Mouse (Mus musculus): ENCODE results near the gene 9230112D13Rik.

Gene 9230112D13Rik

DNA sequence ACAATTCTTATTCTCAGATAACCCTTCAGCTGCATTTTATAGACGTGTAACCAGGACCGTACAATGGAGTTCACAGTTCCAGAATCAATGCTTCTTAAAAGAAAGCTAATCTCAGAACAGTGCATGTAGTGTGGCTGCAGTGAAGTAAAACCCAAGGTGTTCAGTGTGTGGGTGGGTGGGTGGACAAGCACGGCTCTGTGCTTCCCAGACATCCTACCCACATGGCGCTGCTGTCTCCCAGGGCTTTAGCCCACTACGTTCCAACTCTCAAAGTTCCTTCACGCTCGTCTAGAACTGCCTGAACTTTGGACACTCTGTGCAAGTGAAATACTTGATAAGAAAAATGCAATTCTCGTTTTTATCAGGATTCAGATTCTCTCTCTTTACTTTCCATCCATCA is at the start of gene 9230112D13Rik:
Gene 9230112D13Rik (minus strand): TSS at position 101 of the 400 bp plus-strand sequence.
- no peak for DNase-seq (ENCODE audit: low spot score in 2 of 2)

DNA sequence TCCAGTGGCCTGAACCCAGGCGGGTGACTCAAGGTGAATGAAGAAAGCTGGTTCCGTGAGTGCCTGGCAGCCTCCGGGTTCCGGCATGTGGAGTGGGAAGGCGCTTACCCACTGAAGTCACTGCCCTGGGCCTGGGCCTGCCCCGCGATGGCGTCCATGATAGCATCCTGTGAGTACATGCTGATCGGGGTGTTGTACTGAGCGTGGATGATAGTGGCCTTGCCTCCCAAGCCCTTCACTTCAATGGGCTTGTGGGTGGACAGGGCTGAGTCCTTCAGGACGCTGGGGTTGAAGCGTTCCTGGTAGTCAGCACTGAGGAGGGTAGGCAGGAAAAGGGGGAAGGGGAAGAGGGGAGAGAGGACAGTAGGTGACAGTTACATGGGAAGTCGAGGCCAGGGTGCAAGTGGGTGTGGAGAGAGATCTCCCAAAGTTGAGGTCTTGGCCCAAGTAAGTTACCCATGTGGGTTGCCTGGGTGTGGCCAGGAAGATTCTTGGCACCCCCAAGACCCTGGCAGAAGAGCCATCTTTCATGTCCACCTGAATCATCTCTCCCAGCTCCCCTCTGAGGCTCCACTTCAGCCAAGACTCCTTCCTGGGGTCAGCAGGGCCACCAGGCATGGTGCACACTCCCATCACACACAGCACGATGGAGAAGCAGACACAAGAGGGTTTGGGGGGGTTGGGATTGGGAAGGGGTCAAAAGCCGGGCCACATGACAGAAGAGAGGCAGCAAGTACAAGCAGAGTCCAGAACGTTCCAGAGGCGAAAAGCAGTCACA is 49.2 kb upstream of the 9230112D13Rik start:
- DNase-seq (ENCODE audit: low spot score in 2 of 2), result no peak

DNA sequence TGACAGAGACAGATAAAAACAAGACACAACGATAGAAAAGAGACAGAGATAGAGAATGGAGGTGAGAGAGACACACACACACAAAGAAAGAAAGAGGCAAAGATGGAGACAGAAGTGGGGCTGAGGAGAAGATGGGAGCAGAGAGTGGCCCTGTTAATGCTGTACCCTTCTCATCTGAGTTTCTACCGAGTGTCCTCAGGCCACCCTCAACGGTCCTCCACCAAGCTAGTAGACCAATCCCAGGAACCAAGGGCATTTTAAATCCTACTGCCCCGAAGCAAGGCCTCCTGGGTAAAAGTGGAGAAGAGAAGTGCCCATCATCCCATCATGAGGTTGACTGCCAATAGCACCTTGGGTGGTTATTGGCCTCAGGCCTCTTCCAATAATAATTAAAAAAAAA is 48.3 kb upstream of the 9230112D13Rik start:
- DNase-seq (ENCODE audit: low spot score in 2 of 2), result no peak

DNA sequence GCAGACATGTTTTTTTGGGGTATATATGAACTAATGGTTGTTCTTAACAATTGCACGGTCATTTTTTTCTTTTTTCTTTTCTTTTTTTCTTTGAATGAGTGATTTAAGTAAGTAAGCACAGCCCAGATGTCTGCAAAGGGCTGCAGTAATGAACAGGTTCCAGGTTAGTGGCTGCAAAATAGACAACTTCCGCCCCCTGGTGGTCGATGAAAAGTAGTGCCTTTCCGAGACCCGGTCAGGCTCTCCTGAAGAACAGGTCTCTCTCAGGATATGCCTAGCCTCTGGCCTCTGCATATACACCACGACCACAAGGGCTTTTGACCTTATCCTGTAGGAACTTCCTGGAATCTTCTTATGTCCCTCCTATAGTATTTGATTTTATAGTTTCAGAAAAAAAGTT is 47.7 kb upstream of the 9230112D13Rik start:
- DNase-seq (ENCODE audit: low spot score in 2 of 2), result peak; percentile 44 to 80

DNA sequence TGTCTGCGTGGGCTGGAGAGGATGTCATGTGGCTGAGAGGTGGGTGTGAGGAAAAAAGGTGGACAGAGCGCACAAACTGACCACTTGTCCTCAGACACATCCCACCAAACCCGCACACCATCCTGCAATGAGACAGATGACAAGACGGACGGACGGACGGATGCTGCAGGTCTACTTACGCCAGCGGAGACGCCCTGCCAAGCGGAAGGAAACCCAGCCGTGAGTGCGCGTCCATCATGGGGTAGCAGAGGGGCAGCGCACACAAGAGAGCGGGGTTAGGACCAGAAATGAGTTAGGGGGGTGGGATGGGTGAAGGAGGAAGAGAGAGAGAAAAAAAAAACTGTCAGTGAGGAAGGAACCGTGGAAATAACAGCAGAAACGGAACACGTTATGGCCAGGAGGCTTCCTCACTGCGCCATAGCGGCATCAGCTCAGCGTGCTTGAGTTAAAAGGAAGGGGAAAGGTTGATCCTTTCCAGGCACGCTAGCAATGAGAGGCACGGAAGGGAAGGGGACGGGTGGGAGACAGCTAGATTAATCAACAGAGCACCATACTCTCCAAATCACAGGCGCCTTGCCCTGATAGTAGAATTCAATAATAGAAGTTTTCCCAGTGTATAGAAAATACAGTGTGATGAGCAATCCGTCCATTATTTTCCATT is 47.1 kb upstream of the 9230112D13Rik start:
- no peak for DNase-seq (ENCODE audit: low spot score in 2 of 2)

DNA sequence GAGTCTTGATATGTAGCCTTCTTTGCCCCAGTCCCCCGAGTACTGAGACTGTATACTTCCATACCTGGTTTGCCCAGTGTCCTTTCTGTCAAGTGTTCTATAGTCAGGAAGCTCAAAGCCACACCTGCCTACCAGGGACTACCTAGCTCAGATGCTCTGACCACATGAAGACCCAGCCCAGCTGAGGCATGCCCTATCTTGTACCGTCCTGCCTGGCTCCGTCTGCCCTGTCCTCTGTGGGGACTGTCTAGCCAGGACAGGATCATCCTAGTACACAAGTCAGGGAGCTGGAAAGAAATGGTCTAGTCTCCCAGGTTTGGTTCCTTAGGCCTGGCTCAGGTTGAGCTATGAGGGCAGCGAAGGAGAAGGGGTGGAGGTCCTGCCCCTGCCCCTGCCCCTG is 46.0 kb upstream of the 9230112D13Rik start:
- no peak for DNase-seq (ENCODE audit: low spot score in 2 of 2)

DNA sequence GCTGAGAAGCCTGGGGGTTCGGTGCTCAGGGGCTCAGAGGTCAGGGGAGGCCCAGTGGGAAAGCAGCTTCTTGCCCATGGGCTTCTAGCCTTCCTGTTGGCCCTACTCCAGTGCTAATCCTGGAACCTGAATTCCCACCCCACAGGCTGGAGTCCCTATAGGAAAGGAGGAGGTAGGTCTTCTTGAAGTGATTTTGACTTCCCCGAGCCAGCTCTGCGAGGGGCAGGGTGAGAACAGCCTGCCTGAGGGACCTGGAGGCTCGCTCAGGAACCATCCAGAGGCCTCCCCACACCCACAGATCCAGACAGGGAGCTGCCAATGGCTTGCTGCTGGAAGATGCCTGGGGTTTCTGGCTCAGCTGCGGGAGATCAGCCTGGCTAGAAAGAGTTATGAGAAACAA is 45.1 kb upstream of the 9230112D13Rik start:
- DNase-seq (ENCODE audit: low spot score in 2 of 2), result no peak

DNA sequence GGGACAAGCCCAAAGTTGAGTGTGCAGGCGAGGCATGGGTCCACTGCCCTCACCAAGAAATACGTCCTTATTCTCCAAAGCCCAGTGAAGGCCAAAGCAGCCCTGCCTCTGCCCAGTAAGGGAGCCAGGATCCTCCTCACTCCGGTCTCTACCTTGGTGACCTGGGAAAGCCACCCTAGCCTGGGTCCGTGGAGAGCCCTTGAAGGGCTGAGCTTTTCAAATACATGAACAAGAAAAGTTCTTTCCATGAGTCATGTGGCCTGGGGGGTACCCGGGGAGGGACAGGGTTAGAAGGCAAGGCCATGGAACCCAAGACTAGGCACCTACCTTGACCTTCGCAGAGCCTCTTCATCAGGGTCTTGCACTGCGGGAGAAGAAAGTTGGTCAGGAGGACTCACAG is 43.9 kb upstream of the 9230112D13Rik start:
- no peak for DNase-seq (ENCODE audit: low spot score in 2 of 2)

DNA sequence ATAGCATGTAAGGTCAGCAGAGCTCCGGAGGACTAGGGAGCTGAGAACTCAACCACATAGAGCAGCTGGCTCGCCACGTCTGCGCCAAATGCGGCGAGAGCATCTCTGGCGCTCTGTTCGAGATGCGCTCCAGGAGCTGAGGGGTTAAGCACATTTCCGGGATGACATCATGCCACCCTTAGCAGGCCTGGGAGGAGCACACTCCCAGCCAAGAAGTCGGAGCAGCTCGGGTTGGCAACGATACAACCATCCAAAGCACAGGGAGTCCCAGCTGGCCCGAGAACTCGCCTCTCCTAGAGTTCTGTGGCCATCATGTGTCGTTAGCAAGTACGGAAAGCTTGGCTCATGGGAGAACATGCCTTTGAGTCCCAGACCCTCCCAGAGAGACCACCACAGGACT is 43.1 kb upstream of the 9230112D13Rik start:
- no peak for DNase-seq (ENCODE audit: low spot score in 2 of 2)

DNA sequence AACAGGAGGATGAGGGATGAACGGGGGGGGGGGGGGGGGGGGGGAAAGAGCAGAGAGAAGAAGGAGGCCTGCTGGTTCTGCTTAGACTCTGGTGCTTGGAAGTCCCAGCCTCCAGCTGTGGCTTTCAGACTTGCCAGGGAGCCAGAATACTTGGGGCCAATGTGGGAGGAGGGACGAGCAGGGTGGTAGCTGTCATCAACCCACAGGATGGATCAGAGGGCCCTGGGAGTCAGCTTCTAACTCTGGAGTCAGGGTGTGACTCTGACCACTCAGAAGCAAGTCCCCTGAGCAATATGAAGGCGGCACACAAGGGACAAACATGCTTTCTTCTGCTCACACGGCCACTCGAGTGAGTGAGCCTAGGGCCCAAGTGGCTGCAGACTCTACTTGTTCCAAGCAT is 42.0 kb upstream of the 9230112D13Rik start:
- no peak for DNase-seq (ENCODE audit: low spot score in 2 of 2)

DNA sequence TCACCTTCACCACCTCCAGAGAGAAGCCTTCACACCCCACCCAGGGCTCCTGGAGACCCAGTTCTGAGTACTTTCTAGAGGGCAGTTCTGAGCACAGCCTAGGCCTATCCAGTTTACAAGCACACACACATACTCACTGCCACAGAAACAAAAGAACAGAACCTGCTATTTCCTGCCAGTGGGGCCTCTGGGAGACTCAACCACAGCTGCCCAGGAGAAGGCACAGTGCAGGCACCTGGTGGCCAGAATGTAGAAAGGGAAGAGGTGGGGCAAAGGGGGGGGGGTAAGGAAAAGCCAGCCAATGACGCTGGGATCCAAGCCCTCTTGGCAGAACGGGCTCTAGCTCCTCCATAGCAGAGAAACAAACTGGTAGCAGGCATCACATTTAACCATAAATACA is 39.8 kb upstream of the 9230112D13Rik start:
- DNase-seq (ENCODE audit: low spot score in 2 of 2), result no peak

DNA sequence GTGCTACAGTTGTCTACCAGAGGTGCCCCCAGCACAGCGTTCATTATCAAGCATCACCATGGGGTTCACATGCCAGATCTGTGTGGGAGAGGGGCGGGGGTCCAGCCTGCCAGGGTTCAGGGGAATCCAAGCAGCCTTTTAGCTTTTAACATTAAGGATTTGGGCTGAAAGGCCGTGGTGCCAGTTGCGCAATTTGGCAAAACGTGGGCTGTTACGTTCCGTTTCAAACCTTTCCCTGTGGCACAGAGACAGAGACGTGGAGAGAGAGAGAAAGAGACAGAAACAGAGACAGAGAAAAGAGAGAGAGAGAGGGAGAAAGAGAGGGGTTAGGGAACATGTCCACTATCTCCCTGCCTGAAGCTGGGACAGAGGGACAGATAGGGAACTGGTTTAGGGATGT is 39.0 kb upstream of the 9230112D13Rik start:
- no peak for DNase-seq (ENCODE audit: low spot score in 2 of 2)

DNA sequence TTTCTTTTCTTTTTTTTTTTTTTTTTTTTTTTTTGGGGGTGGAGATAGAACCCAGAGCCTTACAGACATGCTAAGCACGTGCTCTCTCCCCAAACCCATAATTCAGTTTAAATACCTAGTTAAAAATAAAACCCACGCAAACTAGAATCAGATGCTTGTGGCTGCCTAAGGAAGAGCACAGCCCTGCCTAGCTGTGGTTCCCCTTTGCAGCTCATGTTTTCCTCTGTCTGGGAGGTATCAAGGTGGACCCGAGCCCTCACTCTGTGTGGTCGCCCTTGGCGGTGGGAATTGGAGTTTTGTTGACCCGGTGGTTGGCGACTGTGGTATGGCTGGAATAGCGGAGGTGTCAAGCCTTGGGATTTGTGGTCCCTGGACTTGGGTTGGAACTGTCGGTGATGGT is 36.3 kb upstream of the 9230112D13Rik start:
- no peak for DNase-seq (ENCODE audit: low spot score in 2 of 2)

DNA sequence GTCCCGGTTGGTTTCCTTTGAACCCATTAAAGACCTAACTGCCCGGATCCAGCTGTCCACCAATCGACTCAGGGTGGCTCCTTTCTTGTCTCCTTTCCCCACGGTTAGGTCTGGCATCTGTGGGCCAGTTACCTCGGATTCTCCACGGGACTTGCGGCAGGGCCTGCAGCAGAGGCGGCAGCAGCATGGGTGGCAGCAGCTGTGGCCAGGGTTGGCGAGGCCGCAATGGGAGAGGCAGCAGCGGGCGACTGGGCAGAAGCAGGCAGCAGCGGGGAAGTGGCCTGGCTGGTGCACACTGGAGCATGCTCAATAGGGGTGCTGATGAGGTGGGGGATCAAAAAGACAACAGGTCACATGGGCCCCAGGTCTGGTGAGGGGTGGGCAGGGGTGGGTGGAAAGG is 32.6 kb upstream of the 9230112D13Rik start:
- DNase-seq (ENCODE audit: low spot score in 2 of 2), result no peak

DNA sequence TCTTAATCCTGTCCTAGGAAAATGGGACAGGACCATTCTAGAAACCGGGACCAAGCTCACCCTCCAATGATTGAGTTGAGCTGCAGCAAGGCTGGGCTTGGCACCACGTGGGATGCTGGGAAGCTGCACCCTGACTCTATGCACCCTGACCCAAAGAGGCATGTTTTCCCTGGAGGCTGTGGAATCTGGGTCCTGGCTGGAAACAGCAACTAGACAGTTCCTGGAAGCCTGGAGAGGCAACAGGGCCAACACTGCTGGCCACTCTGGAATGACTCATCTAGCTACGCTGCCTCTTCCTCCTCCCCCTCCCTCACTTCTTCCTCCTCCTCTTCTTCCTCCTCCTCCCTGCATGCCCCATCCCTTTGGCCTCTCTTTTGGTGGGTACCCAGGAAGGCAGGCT is 31.4 kb upstream of the 9230112D13Rik start:
- no peak for DNase-seq (ENCODE audit: low spot score in 2 of 2)

DNA sequence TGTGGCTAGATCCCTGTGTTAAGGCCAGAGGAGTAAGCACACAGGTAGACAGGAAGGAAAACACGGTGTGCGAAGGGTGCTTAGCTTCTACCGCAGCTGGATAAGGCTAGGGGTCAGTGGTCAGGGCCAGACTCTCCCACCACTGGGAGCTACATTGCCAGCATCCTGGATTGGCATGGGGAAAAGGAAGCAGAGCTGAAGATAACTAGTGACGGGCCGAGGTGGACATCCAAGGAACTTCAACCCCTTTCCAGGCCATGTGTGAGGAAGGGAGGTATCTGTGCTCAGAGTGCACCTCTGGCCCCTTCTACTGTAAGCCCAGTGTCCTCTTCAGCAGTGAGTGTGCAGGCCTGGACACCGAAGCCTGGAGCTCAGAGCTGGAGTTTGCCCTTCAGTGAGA is 30.9 kb upstream of the 9230112D13Rik start:
- no peak for DNase-seq (ENCODE audit: low spot score in 2 of 2)

DNA sequence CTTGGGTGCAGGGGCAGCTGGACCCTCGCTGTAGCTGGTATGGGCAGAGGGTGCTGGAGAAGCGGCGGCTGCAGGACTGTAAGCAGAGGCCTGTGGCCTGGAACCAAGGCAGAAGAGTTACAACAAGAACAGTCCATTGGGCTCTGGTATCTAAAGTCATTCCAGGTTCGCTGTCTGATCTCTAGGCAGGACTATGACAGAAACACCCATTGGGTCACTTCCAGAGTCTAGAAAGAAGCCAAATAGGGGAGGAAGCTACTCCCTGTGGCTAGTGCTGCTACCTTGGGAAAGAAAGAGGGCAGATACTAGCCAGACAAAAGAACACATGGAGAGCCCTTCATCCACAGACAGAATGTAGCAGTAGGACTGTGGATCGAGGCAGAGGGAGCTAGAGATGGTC is 29.6 kb upstream of the 9230112D13Rik start:
- no peak for DNase-seq (ENCODE audit: low spot score in 2 of 2)

DNA sequence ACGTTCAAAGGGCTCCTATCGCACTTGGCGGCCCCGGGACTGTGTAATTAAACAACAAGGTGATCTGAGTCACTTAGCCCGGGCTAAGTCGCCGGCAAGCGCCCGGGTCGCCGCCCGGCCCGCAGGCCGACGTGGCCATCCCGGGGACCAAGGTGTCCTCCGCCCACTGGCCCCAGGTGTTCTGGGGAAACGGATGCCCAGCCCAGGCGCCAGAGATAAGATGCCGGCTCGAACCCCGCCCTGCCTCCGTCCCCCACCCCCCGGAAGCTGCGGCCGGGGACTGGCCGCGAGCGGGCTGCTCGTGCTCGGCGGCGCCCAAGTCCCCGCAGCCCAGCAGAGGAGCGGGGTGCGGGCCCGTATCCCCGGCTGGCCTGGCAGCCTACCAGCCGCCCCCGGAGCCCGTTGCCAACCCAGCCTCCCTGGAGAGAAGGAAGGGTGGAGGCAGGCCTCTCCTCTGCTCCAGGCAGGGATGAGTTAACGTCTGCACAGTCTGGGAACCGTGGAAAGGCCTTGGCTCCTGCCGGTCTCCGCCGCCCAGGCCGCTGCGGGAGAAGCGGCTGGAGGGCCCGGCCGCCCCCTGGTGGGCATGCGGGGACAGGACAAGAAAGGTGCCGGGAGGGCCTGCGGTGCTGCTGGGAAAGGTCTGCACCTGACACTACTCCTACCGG is 26.5 kb upstream of the 9230112D13Rik start:
- peak; percentile 69 to 79 for DNase-seq (ENCODE audit: low spot score in 2 of 2)

DNA sequence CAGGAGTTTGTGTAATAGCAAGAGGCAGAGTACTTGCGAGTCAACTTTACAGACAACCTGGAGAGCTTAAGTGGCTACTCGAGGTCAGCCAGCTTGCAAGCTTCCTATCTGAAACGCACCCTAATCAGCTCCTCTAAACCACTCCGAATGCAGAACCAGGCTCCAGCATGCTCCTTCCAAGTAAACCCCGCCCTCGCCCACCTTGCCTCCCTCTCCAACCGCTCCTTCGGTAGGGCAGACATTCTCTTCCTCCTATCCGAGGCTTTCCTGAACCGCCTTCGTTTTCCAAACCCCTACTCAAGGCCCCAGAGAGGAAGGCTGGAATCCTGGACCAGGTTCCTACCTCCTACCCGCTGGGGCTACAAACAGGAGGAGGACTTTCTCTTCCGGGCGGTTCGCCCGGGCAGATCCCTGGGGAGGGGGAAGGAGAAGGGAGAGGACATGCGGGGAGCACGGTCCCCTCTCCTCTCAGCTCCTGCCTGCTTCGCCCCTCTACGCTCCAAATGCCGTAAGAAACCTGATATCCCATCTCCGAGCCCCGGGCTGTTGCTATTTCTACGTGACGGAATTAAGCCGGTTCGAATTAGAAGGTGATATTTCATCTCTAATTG is 25.9 kb upstream of the 9230112D13Rik start:
- peak in 1 of 2 experiments; percentile 48 for DNase-seq (ENCODE audit: low spot score in 2 of 2)

DNA sequence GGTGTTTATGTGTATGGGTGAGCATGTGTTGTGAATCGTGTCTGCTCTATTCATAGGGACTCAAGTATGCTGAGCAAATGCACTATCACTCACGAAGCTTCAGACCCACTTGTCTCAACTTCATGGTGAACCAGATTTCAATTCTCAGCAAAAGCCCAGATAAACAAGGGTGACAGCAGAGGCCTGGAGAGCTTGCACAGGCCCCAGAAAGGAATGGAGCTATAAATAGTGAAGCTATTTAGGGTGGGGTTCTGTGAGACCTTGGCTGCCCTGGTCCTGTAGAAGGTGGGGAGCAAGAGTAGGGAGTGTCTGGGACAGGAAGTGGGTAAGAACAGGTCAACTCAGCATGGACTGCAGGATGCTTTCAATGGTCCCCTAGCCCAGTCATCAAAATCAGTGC is 21.9 kb upstream of the 9230112D13Rik start:
- no peak for DNase-seq (ENCODE audit: low spot score in 2 of 2)

DNA sequence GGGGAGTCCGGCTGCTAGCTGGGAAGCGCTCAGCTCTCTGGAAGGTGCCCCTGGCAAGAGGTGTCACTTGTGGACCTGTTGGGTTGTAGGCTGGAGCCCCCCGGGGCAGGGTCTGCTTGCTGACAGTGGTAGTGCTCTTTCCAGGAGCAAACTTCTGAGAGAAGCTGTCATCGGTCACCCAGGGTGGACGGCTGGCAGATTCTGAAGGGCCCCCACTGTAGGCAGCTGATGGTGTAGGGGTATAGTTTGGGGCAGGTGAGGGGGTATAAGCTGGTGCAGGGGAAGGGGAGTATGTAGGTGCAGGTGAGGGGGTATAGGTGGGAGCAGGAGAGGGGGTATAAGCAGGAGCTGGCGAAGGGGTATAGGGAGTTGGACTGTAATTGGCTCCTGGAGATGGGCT is 21.4 kb upstream of the 9230112D13Rik start:
- DNase-seq (ENCODE audit: low spot score in 2 of 2), result no peak

DNA sequence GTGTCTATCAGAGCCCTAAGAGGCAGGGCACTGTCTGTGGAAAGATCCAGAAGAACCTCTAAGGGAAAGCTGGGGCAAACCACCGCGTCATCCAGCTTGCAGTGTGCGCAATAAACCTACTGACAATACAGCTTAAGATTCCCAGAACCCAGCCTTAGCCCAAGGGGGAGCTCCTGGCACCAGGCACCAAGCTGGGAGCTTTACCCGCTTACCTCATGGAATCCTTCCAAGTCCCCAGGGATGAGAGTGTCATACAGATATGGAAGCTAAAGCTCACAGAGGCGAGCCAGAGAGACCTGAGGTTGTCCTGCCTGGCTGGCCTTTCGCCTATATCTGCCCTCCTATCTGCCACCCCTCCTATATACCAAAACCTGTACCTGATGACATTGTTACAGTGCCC is 21.0 kb upstream of the 9230112D13Rik start:
- no peak for DNase-seq (ENCODE audit: low spot score in 2 of 2)

DNA sequence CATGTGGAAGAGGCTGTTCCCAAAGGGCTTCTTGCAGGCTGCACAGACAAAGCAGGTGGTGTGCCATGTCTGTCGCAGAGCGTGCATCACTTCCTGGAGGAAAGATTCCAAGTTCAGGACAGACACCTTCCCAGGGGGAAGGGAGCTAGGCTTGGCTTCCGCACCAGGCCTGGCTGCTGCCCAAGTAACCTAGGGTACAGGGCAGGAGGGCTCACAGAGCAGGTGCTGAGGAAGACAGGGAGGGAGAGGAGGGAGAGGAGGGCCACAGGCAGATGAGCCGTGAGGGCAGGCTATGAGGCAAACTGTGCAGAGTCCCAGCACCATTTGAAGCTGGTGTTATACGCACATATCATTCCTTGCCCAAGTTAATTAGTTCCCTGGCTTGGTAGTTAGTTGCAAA is 19.3 kb upstream of the 9230112D13Rik start:
- no peak for DNase-seq (ENCODE audit: low spot score in 2 of 2)

Measured in frontal cortex, postnatal 10 days (tissue).